Mouse (Mus musculus) ES-Bruce4 (cell line): Measurements from ENCODE around the gene Nol7.

Source experiments
- CTCF ChIP-seq: IDR thresholded peaks from one replicate; pipeline ENCODE4 v1.8.1; 2011; ENCODE audit warnings: low read depth, low read length
- EP300 ChIP-seq: IDR thresholded peaks from 2 replicates; pipeline ENCODE4 v1.6.1; 2011; ENCODE audit warnings: low read depth, low read length; ENCODE audit not compliant: insufficient read depth
- POLR2A ChIP-seq: IDR thresholded peaks from one replicate; pipeline ENCODE4 v1.8.1; 2011; ENCODE audit warnings: low read length; ENCODE audit not compliant: insufficient read depth

- TF ChIP-seq CTCF (no peak), POLR2A (no peak), EP300 (no peak)
These were observed 43.8 kb upstream of the Nol7 start for GRCm38 (mm10) chr13:43354362-43354761.
